Mouse (Mus musculus) forebrain, embryonic 16.5 days (tissue): ENCODE measurements around the gene Fam53b. TPM values are rescaled to one million over a fixed set of nuclear protein-coding genes. Genes with fewer than 3 reads are reported as not detected.
A peak's percentile ranks its signal among the peaks of the same experiment; 100 is the strongest.

Experiments
- ATAC-seq: fragments of 200-750 bp; cut with Nextera tagmentation; 2 replicates; pipeline ENCODE4 v1.8.0; 2017; ENCODE audit warnings: mild to moderate bottlenecking, moderate library complexity
- H3K27ac ChIP-seq: fragments of 300-500 bp; sonication (generic); 2 replicates; pipeline ENCODE4 v1.5.1; 2014; ENCODE audit warnings: low read length, control low read depth
- H3K27me3 ChIP-seq: fragments of 300-500 bp; sonication (generic); replicated peaks from 2 replicates; pipeline ENCODE4 v1.6.1; 2014; ENCODE audit warnings: low read length; ENCODE audit not compliant: control insufficient read depth, insufficient read depth
- H3K36me3 ChIP-seq: fragments of 300-500 bp; sonication (generic); 2 replicates; pipeline ENCODE4 v1.6.1; 2014; ENCODE audit not compliant: control insufficient read depth, insufficient read depth
- H3K4me1 ChIP-seq: fragments of 300-500 bp; sonication (generic); replicated peaks from 2 replicates; pipeline ENCODE4 v1.6.1; 2014; ENCODE audit warnings: low read length; ENCODE audit not compliant: control insufficient read depth, insufficient read depth
- H3K4me2 ChIP-seq: fragments of 300-500 bp; sonication (generic); 2 replicates; pipeline ENCODE4 v1.6.1; 2014; ENCODE audit warnings: mild to moderate bottlenecking, low read length, control low read depth
- H3K4me3 ChIP-seq: fragments of 300-500 bp; sonication (generic); replicated peaks from 2 replicates; pipeline ENCODE4 v1.5.1; 2014; ENCODE audit warnings: mild to moderate bottlenecking, low read length, control low read depth
- H3K9ac ChIP-seq: fragments of 300-500 bp; sonication (generic); replicated peaks from 2 replicates; pipeline ENCODE4 v1.6.1; 2014; ENCODE audit warnings: low read depth, low read length, control low read depth
- H3K9me3 ChIP-seq: fragments of 300-500 bp; sonication (generic); 2 replicates; pipeline ENCODE4 v1.6.1; 2016; ENCODE audit warnings: low read length; ENCODE audit not compliant: control insufficient read depth
- WGBS: fragments of 180-500 bp; shearing (Covaris S2); extraction: QIAGEN DNeasy Blood & Tissue Kit; methylation state at CpG from one replicate; pipeline ENCODE4 v1.1.7; 2014; 5-methylcytosine and 5-hydroxymethylcytosine counted together
- polyA plus RNA-seq: library from polyadenylated mRNA; unstranded; fragments of >200 nt; fragmentation: Nextera tagmentation; extraction: Ambion mirVana; gene quantifications from 2 replicates; pipeline ENCODE4 v1.2.1, GENCODE M21; 2015

Fam53b gene
- polyA plus RNA-seq, 1 experiment from 2014 or later = 29.2 TPM

DNA sequence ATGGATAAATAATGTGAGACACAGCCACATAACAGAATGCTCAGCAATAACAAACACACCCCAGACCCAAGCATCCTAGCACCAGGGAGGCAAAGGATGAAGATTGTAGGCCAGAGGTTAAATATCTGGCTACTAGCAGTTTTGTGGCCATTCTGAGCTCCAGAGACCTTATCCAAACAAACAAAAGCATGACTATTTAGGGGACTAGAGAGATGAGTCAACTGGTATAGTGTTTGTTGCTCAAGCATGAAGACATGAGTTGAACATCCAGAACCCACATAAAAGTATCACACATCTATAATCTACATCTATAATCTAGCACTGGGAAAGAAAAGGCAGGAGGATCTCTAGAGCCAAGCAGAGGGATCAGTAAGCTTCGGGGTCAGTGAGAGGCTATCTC lies 28.8 kb upstream of the Fam53b start:
- no peak overlapping the region for H3K27ac ChIP-seq
- peaks cover 10% of the 10 kb centered on the region; the same call in 1 of the 2 replicates for H3K36me3 ChIP-seq
- no peak overlapping the region for H3K4me2 ChIP-seq
- H3K9me3 ChIP-seq = no peaks in the 10 kb centered on the region
- 95% methylated on average over 1 of the region's 1 CpGs for WGBS
- H3K4me3 ChIP-seq = no peak overlapping the region
- no peak overlapping the region for H3K9ac ChIP-seq
- no peaks in the 10 kb centered on the region for H3K4me1 ChIP-seq
- H3K27me3 ChIP-seq = no peaks in the 10 kb centered on the region
- no peak for ATAC-seq

DNA sequence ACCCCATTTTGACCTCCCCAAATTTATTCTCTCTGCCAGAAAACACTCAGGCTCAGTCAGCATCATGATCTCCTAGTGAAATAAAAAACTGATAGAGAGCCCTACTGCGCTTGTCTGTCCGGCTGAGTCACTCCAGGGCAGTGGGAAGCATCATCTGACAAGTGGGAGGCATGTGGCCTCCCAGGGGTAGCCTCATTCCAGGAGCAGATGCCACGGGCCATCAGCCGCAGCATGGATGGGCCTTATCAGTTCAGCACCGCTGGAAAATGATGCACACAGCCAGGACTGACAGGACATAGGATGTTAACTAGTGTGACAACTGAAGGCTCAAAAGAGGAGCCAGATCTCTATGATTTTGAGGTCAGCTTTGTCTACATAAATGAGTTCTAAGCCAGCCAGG lies 27.6 kb upstream of the Fam53b start:
- H3K27ac ChIP-seq = no peak overlapping the region
- H3K9ac ChIP-seq = no peak overlapping the region
- H3K4me3 ChIP-seq = no peak overlapping the region
- no peak for ATAC-seq
- peaks cover 7% of the 10 kb centered on the region; the same call in 1 of the 2 replicates for H3K36me3 ChIP-seq
- no peaks in the 10 kb centered on the region for H3K9me3 ChIP-seq
- H3K4me2 ChIP-seq = no peak overlapping the region
- no peaks in the 10 kb centered on the region for H3K27me3 ChIP-seq
- H3K4me1 ChIP-seq = no peaks in the 10 kb centered on the region
- WGBS = 92% methylated on average over 5 of the region's 5 CpGs

DNA sequence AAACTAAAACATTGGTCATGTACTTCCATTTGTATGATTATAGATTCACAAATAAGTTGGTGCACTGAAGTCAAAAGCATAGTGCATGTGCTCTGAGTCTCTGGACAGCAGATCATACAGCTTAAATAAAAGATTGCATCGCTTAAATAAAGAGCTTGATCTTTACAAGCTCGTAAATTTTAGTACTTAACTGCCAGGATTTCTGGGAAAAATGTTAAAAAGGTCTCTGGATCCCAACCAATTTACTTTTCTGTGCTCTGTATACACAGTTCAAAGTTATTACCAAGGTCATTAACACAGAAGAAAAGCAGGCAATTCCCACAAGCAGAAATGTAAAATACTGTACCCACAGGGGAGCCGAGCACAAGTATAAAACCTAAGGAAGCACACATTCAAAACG lies 17.3 kb upstream of the Fam53b start:
- WGBS = 33% methylated on average over 4 of the region's 4 CpGs
- no peaks in the 10 kb centered on the region for H3K27me3 ChIP-seq
- H3K4me1 ChIP-seq = no peaks in the 10 kb centered on the region
- ATAC-seq = no peak
- H3K9ac ChIP-seq = no peak overlapping the region
- peaks cover 9% of the 10 kb centered on the region for H3K36me3 ChIP-seq
- no peak overlapping the region for H3K27ac ChIP-seq
- no peaks in the 10 kb centered on the region for H3K9me3 ChIP-seq
- H3K4me2 ChIP-seq = no peak overlapping the region
- no peak overlapping the region for H3K4me3 ChIP-seq

DNA sequence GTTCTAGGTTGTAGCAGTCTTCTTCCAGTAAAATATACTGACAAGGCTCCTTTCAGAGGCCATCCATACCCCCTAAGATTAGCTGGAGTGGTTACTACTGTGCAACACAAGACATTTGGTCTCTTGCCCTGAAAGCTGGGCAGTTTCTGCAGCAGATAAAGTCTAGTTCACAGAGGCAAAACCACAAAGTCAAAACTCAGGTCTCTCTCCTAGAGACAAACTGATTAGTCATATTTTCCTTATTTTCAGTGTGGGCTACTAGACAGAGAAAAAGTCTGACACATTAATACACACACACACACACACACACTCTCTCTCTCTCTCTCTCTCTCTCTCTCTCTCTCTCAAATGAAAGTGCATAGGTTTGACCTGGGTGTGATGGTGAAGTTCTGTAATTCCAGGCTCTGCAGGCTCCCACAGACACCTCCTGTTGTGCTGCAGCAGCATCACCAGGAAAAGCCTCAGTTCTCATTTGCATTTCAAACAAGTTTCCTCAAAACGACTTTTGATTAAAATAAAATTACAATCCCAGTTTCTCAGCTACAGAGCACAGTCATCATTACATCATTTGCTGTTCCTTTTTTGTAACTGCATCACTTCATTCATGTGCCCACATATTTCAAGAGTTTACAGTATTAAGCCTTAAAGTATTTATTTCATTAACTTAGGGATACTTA lies 10.8 kb upstream of the Fam53b start:
- H3K9ac ChIP-seq = no peak overlapping the region
- H3K27me3 ChIP-seq = no peaks in the 10 kb centered on the region
- H3K4me3 ChIP-seq = no peak overlapping the region
- H3K4me1 ChIP-seq = peaks cover 6% of the 10 kb centered on the region; the same call in 1 of the 2 replicates
- no peaks in the 10 kb centered on the region for H3K9me3 ChIP-seq
- H3K4me2 ChIP-seq = no peak overlapping the region
- 12% methylated on average over 1 of the region's 1 CpGs for WGBS
- H3K36me3 ChIP-seq = peaks cover 7% of the 10 kb centered on the region
- H3K27ac ChIP-seq = no peak overlapping the region
- ATAC-seq = no peak

DNA sequence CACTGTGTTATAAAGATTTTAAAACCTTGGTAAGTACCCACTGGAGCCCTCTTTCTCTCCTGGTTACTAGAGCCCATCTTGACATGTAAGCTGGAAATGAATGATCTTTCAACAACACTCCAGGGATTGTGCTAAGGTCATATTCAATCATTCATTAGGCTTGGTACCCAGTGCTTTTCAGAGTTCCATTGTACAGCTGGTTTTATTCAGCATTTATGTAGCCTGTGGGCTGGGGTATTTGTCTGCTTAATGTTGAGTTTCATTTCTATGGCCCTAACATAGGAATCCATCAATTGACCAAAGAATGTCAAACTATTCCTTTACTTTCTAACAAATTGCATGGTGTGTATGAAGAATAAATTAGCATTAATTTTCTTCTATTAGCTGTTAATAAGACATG lies 10.1 kb upstream of the Fam53b start:
- Histone ChIP-seq H3K9ac (no peak overlapping the region), H3K4me1 (peaks cover 6% of the 10 kb centered on the region; the same call in 1 of the 2 replicates), H3K27ac (no peak overlapping the region), H3K27me3 (no peaks in the 10 kb centered on the region), H3K4me3 (no peak overlapping the region), H3K4me2 (no peak overlapping the region), H3K9me3 (no peaks in the 10 kb centered on the region), H3K36me3 (peaks cover 7% of the 10 kb centered on the region)
- ATAC-seq = no peak

DNA sequence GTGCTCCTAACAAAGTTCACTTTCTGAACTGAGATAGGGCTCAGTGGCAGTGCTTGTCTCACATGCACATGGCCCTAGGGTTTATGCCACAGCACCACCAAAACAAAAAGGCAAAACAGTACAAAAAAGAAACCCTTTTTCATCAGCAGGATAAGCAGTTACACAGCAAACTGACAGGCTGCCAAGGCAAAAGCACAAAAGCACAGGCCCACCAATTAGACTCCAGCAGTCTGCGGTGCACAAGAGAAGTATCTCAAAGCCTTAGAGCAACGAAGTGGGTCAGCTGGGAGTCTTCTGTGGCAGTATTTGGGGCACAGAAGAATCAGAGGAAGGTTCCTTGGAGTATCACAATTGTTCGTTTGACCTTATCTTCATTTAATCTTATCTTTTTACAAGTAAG lies 7.0 kb upstream of the Fam53b start:
- Histone ChIP-seq H3K9me3 (no peaks in the 10 kb centered on the region), H3K4me1 (peaks cover 6% of the 10 kb centered on the region; the same call in 1 of the 2 replicates), H3K27ac (peak overlapping the region; percentile 12; the same call in 1 of the 2 replicates), H3K4me2 (no peak overlapping the region), H3K9ac (no peak overlapping the region), H3K36me3 (peaks cover 4% of the 10 kb centered on the region; the same call in 1 of the 2 replicates), H3K27me3 (no peaks in the 10 kb centered on the region), H3K4me3 (no peak overlapping the region)
- peak; percentile 64; the same call in 1 of the 2 replicates for ATAC-seq
- WGBS = 23% methylated on average over 3 of the region's 3 CpGs

DNA sequence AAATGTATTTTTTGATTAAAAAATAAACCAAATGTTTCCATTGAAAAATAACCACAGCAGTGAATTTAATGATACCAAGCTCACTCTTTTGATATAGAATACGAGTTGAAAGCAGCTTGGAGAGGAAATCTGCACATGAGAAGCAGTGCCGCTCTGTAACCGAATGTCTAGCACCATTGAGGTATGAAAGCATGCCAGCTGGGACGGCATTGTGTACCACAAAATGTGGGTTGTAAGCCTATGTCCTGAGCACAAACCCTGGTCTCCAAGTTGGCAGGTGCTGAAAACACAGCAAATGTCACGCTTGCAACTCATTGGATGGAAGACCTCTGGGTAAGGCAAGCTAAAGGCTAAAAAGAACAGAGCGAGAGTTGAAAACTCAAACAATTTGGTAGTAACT lies 3.4 kb upstream of the Fam53b start:
- Histone ChIP-seq H3K36me3 (no peaks in the 10 kb centered on the region), H3K27ac (peak overlapping the region; percentile 41), H3K4me1 (peaks cover 15% of the 10 kb centered on the region), H3K9ac (no peak overlapping the region), H3K4me3 (no peak overlapping the region), H3K4me2 (no peak overlapping the region), H3K27me3 (no peaks in the 10 kb centered on the region), H3K9me3 (no peaks in the 10 kb centered on the region)
- ATAC-seq = no peak; the same call in 1 of the 2 replicates
- 27% methylated on average over 6 of the region's 6 CpGs for WGBS

DNA sequence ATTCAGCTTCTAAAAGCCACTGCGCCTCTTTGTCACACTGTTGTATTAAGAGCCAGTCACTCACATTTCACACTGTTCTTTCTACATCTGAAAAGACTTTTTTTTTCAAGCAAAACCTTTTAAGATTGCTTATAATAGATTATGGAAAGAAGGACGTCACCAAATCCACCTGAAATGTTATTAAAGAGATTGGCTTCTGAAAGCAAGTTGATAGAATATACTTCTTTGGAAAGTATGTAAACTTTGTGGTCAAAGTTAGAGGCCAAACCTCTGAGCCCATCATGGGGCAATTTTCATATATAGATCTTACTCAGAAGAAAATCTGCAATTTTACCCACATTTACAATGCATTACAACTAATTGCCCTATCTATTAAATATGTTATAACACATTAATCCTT lies 2.8 kb upstream of the Fam53b start:
- Histone ChIP-seq H3K9me3 (no peaks in the 10 kb centered on the region), H3K4me1 (peaks cover 20% of the 10 kb centered on the region), H3K4me3 (no peak overlapping the region), H3K9ac (no peak overlapping the region), H3K4me2 (no peak overlapping the region), H3K27ac (no peak overlapping the region), H3K36me3 (no peaks in the 10 kb centered on the region), H3K27me3 (no peaks in the 10 kb centered on the region)
- WGBS = 32% methylated on average over 2 of the region's 2 CpGs
- ATAC-seq = no peak

DNA sequence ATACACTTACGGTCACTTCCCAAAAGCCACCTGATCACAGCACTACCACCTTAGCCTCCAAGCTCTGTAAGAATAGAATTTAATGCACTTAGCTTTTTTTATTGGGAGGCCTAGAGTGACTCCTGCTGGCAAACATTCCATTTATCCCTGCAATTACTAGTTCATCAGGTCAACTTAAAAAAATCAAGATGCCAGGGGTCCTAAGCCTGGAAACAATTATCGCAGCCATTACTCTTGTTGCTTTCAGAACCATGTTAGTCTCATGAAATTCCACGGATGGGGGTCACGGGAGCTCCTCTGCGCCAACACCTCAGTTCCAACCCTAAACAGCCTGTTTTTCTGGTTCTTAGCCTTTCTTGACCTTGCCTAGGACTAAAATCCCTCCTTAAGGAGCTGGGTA lies 1.4 kb upstream of the Fam53b start:
- 76% methylated on average over 5 of the region's 5 CpGs for WGBS
- Histone ChIP-seq H3K27me3 (no peaks in the 10 kb centered on the region), H3K9ac (no peak overlapping the region), H3K4me3 (no peak overlapping the region), H3K27ac (no peak overlapping the region), H3K4me1 (peaks cover 27% of the 10 kb centered on the region), H3K36me3 (no peaks in the 10 kb centered on the region), H3K4me2 (no peak overlapping the region), H3K9me3 (no peaks in the 10 kb centered on the region)
- no peak for ATAC-seq

DNA sequence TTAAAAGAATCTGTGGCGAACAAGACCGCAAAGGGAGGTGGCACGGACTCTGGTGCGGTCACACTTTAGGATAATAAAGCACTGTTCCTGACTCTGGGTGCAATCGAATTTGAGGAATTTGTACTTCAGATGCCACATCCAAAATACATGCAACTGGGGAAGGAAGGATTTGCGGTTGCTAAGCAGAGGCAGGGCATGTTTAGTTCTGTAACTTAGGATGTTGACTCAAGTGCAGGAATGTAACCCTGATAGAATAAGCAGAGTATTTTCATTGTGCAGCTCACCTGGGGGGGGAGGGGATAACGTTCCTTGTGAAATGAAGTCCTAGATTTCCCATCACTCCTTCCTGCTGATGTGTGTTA lies 384 bp upstream of the Fam53b start:
- Histone ChIP-seq H3K9me3 (no peaks in the 10 kb centered on the region), H3K9ac (peak overlapping the region; percentile 90), H3K27me3 (no peaks in the 10 kb centered on the region), H3K4me1 (peaks cover 37% of the 10 kb centered on the region), H3K4me2 (peak overlapping the region; percentile 85), H3K27ac (peak overlapping the region; percentile 90), H3K4me3 (peak overlapping the region; percentile 82), H3K36me3 (no peaks in the 10 kb centered on the region)
- no peak for ATAC-seq
- 2% methylated on average over 7 of the region's 7 CpGs for WGBS
